Mouse (Mus musculus): ENCODE measurements at regions not wholly inside any gene's neighbourhood (a gene's known extent, or its start where the extent isn't known, plus 50 kb on each side); places are given as distances from the start of the nearest gene placed in this dataset.

DNA sequence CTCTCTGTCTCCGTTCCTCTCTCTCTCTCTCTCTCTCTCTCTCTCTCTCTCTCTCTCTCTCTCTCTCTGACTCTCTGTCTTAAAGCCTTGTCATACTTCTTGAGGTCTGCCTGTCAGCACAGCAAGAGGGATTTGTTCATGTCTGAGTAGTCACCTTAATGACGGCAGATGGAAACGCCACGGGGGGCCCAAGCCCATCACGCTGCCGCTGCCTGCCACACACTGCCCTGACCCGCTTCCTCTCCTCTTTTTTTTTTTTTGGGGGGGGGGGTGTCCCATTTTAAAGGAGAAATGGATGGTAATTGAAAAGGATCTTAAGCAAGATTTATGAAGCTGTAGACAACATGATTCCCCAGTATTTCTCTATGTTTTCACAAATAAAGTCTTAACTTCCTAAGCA is 191.8 kb upstream of the Dnajc24 start:
- no peak for TF ChIP-seq POLR2A (IDR thresholded peaks at IDR 0.05; ENCODE audit: borderline replicate concordance, extremely low read depth, low read depth, low read length)
- no peak for TF ChIP-seq CTCF (IDR thresholded peaks at IDR 0.05; ENCODE audit: insufficient read depth, low read length)
- WGBS: 11% methylated on average over 7 of the region's 7 CpGs
- no peak for DNase-seq
- Histone ChIP-seq H3K4me1 (ENCODE audit: control insufficient read depth, insufficient read depth, low read length) (no peaks in the 10 kb centered on the region), H3K4me3 (replicated peaks; ENCODE audit: extremely low read depth, low read depth, low read length) (no peak overlapping the region)

DNA sequence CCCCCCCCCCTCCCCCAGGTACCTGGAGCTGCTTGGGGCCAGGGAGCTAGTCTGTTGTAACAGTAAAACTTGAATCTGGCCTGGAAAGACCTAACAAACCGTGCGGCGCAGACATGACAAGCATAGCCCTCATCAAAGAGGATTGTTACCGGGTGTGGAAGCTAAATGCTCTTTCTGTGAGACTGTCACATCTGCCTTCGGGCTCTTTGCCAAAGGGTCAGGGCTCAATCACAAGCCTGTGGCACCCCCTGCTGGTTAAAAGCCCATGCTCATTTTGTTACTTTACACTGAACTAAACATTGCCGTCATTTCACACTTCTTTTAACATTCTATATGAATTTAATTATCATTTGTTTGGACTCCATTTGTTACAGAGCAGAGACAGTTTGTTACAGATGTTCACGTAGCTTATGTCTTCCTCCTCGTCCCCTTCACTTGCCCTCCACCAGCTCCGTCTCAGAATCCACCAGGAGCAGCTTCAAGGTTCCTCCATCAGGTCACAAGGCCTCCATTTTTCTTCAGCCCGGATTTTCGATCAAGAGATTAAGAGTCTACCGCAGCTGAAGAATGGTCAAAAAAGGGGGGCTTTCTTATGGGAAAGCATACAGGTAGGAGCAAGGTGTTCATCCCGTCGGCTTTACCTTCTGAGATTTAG is 191.1 kb upstream of the Dnajc24 start:
- DNase-seq: peak; percentile 8
- no peaks in the 10 kb centered on the region for H3K4me1 ChIP-seq (ENCODE audit: control insufficient read depth, insufficient read depth, low read length)
- WGBS: 13% methylated on average over 14 of the region's 14 CpGs
- TF ChIP-seq CTCF (IDR thresholded peaks at IDR 0.05; ENCODE audit: insufficient read depth, low read length) (no peak), POLR2A (IDR thresholded peaks at IDR 0.05; ENCODE audit: borderline replicate concordance, extremely low read depth, low read depth, low read length) (no peak)
- no peak overlapping the region for H3K4me3 ChIP-seq (replicated peaks; ENCODE audit: extremely low read depth, low read depth, low read length)

DNA sequence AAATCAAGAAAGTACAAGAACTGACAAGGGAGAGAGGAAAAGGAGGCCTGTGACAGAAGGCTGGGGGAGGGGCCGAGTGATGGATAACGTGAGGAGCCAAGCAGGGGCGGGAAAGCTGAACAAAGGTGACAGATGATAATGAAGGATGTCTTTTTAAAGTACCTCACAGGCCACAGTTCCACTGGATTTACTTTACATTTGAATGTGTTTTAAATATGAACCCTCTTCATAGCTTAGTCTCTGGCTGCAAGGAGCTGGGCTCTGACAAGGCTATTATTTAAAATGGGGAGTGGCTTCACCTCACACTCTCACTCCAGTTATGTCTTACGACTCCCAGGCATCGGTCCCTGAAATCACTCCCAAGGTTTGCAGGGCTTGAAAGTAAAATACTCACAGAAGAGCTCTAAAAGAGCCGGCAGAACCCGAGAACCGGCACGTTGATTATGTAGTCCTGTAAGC is 190.6 kb upstream of the Dnajc24 start:
- 2% methylated on average over 9 of the region's 9 CpGs for WGBS
- no peak overlapping the region for H3K4me3 ChIP-seq (replicated peaks; ENCODE audit: extremely low read depth, low read depth, low read length)
- TF ChIP-seq POLR2A (IDR thresholded peaks at IDR 0.05; ENCODE audit: borderline replicate concordance, extremely low read depth, low read depth, low read length) (no peak), CTCF (IDR thresholded peaks at IDR 0.05; ENCODE audit: insufficient read depth, low read length) (no peak)
- no peak for DNase-seq
- H3K4me1 ChIP-seq (ENCODE audit: control insufficient read depth, insufficient read depth, low read length): no peaks in the 10 kb centered on the region

DNA sequence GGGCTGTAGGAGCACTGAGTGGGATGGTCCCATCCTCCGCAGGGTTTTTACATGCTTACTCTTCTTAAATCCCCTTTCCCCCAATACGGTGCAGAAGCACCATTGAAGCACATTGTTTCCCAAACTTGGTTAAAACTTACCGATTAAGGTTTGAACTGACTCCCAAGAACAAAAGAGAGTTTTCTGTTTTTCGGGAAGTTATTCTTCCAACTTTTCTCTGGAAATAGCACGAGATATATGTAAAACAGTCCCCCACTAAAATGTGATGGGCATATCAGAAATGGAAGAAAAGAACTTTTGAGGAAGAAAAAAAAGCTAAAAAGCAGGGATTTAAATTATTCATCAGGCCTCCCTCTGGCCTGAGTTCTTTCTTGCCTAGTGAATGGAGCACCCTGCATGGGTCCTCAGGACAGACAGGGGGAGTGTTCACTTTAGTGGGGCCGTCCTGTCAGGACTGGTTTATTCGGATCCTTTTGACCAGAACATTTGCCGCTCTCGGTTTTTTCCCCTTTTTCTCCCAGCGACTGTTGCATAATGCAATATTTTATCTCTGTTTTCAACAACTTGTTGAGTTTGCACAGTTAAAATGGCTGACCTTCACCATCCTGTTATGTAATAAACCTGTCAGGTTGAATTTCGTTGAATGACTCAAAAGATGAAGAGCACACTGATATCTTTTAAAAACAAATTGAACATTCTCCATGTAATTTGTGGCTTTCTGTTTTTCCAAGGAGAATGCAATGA is 187.4 kb upstream of the Dnajc24 start:
- WGBS: 48% methylated on average over 11 of the region's 11 CpGs
- TF ChIP-seq POLR2A (IDR thresholded peaks at IDR 0.05; ENCODE audit: borderline replicate concordance, extremely low read depth, low read depth, low read length): no peak
- TF ChIP-seq CTCF (IDR thresholded peaks at IDR 0.05; ENCODE audit: insufficient read depth, low read length): no peak
- H3K4me1 ChIP-seq (ENCODE audit: control insufficient read depth, insufficient read depth, low read length): no peaks in the 10 kb centered on the region
- H3K4me3 ChIP-seq (replicated peaks; ENCODE audit: extremely low read depth, low read depth, low read length): no peak overlapping the region
- DNase-seq: no peak

DNA sequence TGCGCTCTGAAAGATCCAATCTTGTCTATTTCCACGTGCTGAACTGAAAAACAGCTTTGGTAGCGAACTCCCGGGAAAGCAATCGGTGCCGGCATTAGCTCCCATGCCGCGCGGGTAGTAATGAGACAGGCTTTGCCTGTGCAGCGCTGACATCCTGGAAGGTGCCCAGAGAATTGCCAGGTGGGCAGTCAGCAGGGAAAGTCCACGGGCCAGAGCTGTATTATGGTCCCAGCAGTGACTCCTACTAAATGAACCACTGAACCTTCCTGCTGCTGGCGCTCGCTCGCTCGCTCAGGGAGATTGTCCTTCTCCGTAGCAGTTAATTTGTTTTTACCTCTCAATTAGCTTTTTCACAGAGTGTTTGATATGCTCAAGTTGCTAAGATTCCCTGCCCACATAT is 180.3 kb upstream of the Dnajc24 start:
- TF ChIP-seq POLR2A (IDR thresholded peaks at IDR 0.05; ENCODE audit: borderline replicate concordance, extremely low read depth, low read depth, low read length): no peak
- TF ChIP-seq CTCF (IDR thresholded peaks at IDR 0.05; ENCODE audit: insufficient read depth, low read length): no peak
- 71% methylated on average over 16 of the region's 16 CpGs for WGBS
- DNase-seq: no peak
- no peak overlapping the region for H3K4me3 ChIP-seq (replicated peaks; ENCODE audit: extremely low read depth, low read depth, low read length)
- no peaks in the 10 kb centered on the region for H3K4me1 ChIP-seq (ENCODE audit: control insufficient read depth, insufficient read depth, low read length)

DNA sequence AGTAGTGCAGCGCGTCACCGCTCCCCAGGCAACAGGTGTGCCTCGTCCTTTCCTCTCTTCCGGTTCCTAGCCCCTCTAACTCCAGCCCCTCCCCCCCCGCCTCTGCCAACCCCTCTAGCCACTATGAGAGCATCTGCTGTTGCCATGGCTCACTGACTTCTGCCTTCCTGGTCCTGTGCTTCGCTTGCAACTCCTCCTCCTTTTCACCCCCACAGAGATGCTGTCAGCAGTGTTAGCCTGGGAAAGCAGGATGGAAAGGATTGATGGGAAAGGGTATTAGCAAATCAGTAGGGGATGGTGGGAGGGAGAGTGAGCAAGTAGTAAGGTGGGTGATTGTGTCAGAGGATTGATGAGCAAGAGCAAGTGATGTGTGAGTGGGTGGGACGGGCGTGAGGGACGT is 178.7 kb upstream of the Dnajc24 start:
- WGBS: 10% methylated on average over 10 of the region's 10 CpGs
- H3K4me3 ChIP-seq (replicated peaks; ENCODE audit: extremely low read depth, low read depth, low read length): no peak overlapping the region
- DNase-seq: no peak
- H3K4me1 ChIP-seq (ENCODE audit: control insufficient read depth, insufficient read depth, low read length): no peaks in the 10 kb centered on the region
- TF ChIP-seq POLR2A (IDR thresholded peaks at IDR 0.05; ENCODE audit: borderline replicate concordance, extremely low read depth, low read depth, low read length) (no peak), CTCF (IDR thresholded peaks at IDR 0.05; ENCODE audit: insufficient read depth, low read length) (no peak)

DNA sequence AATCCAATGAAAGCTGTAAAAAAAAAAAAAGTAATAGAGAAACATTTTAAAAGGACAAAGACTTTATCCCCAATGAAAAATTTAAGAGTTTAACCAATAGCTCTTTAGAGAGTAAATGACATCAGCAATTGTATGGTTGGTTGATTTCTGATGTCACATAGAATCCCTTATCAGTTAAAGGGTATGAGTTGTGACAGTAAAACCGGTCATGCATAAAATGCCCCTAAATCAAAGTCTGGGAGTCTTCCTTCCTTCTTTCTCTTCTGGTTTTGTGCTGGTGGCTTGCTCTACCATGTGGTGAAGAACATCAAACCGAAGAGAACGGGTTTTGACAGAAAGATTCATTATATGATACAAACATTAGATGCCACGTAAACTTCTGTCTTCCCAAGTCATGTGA is 159.3 kb upstream of the Dnajc24 start:
- 61% methylated on average over 4 of the region's 4 CpGs for WGBS
- no peaks in the 10 kb centered on the region for H3K4me1 ChIP-seq (ENCODE audit: control insufficient read depth, insufficient read depth, low read length)
- TF ChIP-seq POLR2A (IDR thresholded peaks at IDR 0.05; ENCODE audit: borderline replicate concordance, extremely low read depth, low read depth, low read length) (no peak), CTCF (IDR thresholded peaks at IDR 0.05; ENCODE audit: insufficient read depth, low read length) (no peak)

DNA sequence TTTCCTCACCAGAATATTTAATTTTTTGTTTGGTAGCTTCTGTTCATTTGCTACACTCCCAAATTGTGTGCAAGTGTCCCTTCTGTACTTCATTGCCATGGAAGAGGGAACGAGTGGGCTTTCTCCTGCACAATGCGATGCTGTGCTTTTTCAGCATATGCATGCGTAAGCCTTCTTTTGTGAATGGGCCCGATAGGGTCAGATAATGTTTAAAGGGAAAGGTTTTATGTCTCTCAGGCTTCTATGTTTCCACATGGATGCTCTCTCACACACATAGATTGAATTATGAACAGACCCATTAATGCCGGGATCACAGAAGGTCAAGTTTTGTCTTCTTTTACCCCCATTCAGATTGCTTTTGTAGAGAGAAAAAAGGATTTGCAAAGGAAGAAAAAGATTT is 158.5 kb upstream of the Dnajc24 start:
- TF ChIP-seq CTCF (IDR thresholded peaks at IDR 0.05; ENCODE audit: insufficient read depth, low read length) (no peak), POLR2A (IDR thresholded peaks at IDR 0.05; ENCODE audit: borderline replicate concordance, extremely low read depth, low read depth, low read length) (no peak)
- Histone ChIP-seq H3K4me3 (replicated peaks; ENCODE audit: extremely low read depth, low read depth, low read length) (no peak overlapping the region), H3K4me1 (ENCODE audit: control insufficient read depth, insufficient read depth, low read length) (no peaks in the 10 kb centered on the region)
- no peak for DNase-seq
- 81% methylated on average over 5 of the region's 5 CpGs for WGBS

More for the DNA sequence above, 159.3 kb upstream of the Dnajc24 start:
- no peak for DNase-seq
- H3K4me3 ChIP-seq (replicated peaks; ENCODE audit: extremely low read depth, low read depth, low read length): no peak overlapping the region

DNA sequence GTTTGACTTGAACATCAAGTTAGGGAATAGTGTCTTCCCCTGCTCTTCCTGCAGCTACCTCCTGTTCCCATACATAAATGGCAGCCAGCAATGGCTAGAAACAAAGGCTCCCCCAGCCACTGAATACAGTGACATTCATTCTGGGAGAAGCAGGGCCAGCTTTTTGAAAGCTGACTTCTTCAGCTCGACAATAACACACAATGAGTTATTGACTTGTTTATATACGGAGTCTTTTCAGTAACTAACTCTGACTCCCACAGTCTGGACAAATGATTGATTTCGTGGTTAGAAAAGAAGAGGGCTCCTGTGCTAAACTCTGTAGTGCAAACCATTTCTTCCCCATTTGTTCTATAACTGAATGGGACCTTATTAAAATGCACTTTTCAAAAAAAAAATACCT is 146.4 kb upstream of the Dnajc24 start:
- 45% methylated on average over 3 of the region's 3 CpGs for whole genome bisulfite sequencing
- Histone ChIP-seq H3K4me3 (replicated peaks; ENCODE audit: extremely low read depth, low read depth, low read length) (no peak overlapping the region), H3K4me1 (ENCODE audit: control insufficient read depth, insufficient read depth, low read length) (no peaks in the 10 kb centered on the region)
- no peak for DNase-seq
- no peak for TF ChIP-seq POLR2A (IDR thresholded peaks at IDR 0.05; ENCODE audit: borderline replicate concordance, extremely low read depth, low read depth, low read length)
- TF ChIP-seq CTCF (IDR thresholded peaks at IDR 0.05; ENCODE audit: insufficient read depth, low read length): no peak

DNA sequence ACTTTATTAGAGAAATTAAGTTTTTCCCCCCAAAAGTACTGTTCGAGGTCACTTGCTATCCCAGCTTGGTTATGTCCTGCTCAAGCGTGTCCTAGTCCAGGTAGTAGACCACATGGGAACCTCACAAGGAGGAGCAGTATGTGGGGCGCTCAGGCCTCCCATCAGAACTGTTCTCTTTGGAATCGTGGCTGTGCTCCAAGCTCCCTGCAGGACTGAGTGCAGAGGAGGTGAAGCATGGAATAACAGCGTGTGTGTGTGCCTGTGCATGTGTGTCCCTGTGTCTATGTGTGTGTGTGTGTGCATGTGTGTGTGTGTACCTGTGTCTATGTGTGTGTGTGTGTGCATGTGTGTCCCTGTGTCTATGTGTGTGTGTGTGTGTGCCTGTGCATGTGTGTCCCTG is 137.6 kb upstream of the Dnajc24 start:
- no peak overlapping the region for H3K4me3 ChIP-seq (replicated peaks; ENCODE audit: extremely low read depth, low read depth, low read length)
- H3K4me1 ChIP-seq (ENCODE audit: control insufficient read depth, insufficient read depth, low read length): no peaks in the 10 kb centered on the region
- 88% methylated on average over 5 of the region's 5 CpGs for WGBS
- no peak for TF ChIP-seq CTCF (IDR thresholded peaks at IDR 0.05; ENCODE audit: insufficient read depth, low read length)
- TF ChIP-seq POLR2A (IDR thresholded peaks at IDR 0.05; ENCODE audit: borderline replicate concordance, extremely low read depth, low read depth, low read length): no peak
- DNase-seq: no peak

Data from lung, adult 2 months (tissue).